Mouse (Mus musculus): Measurements from ENCODE around the gene E2f8. TPM values are rescaled to one million over a fixed set of nuclear protein-coding genes. Genes with fewer than 3 reads are reported as not detected.

The E2f8 gene
- polyA plus RNA-seq, 1 experiment = 6.5 TPM

DNA sequence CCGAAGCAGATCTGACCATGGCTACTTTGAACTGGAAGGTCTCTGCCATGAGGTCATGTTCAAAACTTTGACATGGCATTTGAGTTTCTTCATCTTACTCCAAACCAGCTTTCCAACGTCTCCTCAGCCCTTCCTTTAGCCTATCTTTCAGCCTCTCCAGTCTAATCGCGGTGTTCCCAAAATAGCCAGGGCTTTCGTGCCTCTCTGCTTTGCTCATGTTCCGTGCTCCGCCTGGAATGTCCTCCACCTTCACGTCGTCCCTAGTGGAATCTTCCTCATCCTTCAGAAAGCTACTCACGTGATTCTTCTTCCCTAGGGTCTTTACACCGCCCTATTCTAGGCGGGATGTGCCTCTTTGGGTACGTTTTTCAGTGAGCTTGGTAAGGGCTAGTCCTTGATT, 27.9 kb downstream of the E2f8 start:
- H3K4me1 ChIP-seq (ENCODE audit: control insufficient read depth, insufficient read depth, low read length) = no peaks in the 10 kb centered on the region
- H3K36me3 ChIP-seq (ENCODE audit: control insufficient read depth, insufficient read depth, low read length) = no peaks in the 10 kb centered on the region
- TF ChIP-seq CTCF (IDR thresholded peaks at IDR 0.05; ENCODE audit: control insufficient read depth, insufficient read depth, insufficient replicate concordance, low read depth, low read length) (no peak), POLR2A (IDR thresholded peaks at IDR 0.05; ENCODE audit: control insufficient read depth, low read depth, low read length) (no peak)
- H3K27me3 ChIP-seq (ENCODE audit: control insufficient read depth, insufficient read depth, low read length) = no peaks in the 10 kb centered on the region
- H3K27ac ChIP-seq (ENCODE audit: control insufficient read depth, insufficient read depth, low read depth, low read length) = no peak overlapping the region
- no peak overlapping the region for H3K4me3 ChIP-seq (ENCODE audit: control insufficient read depth, low read depth, low read length)

DNA sequence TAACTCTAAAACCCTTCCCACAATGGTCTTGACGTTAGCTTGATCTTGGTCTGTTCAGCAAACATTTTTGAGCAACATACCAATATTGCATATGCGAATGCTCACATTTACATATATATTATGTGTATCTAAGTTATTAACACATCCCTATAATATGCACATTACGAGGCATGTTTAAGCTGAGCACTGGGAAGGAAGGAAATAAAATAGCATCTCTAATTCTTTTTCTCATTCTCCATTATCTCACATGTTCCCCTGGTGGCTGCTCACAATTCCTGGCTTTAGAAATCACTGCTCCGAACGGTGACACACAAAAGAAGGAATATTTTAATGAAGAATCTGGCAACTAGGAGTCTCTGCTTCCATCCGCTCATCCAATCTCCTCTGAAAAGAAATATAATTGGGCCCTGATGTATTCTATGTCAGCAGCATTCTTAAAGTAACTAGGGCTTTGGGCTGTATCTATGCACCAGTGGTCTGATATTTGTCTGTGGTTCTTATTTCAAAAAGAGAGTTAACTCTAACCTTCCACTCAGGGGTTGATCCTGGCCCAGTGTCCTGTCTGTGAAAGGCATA, 29.8 kb downstream of the E2f8 start:
- TF ChIP-seq CTCF (IDR thresholded peaks at IDR 0.05; ENCODE audit: control insufficient read depth, insufficient read depth, insufficient replicate concordance, low read depth, low read length) = no peak
- TF ChIP-seq POLR2A (IDR thresholded peaks at IDR 0.05; ENCODE audit: control insufficient read depth, low read depth, low read length) = no peak
- H3K27me3 ChIP-seq (ENCODE audit: control insufficient read depth, insufficient read depth, low read length) = no peaks in the 10 kb centered on the region
- H3K4me1 ChIP-seq (ENCODE audit: control insufficient read depth, insufficient read depth, low read length) = no peaks in the 10 kb centered on the region
- no peaks in the 10 kb centered on the region for H3K36me3 ChIP-seq (ENCODE audit: control insufficient read depth, insufficient read depth, low read length)
- no peak overlapping the region for H3K4me3 ChIP-seq (ENCODE audit: control insufficient read depth, low read depth, low read length)
- no peak overlapping the region for H3K27ac ChIP-seq (ENCODE audit: control insufficient read depth, insufficient read depth, low read depth, low read length)

DNA sequence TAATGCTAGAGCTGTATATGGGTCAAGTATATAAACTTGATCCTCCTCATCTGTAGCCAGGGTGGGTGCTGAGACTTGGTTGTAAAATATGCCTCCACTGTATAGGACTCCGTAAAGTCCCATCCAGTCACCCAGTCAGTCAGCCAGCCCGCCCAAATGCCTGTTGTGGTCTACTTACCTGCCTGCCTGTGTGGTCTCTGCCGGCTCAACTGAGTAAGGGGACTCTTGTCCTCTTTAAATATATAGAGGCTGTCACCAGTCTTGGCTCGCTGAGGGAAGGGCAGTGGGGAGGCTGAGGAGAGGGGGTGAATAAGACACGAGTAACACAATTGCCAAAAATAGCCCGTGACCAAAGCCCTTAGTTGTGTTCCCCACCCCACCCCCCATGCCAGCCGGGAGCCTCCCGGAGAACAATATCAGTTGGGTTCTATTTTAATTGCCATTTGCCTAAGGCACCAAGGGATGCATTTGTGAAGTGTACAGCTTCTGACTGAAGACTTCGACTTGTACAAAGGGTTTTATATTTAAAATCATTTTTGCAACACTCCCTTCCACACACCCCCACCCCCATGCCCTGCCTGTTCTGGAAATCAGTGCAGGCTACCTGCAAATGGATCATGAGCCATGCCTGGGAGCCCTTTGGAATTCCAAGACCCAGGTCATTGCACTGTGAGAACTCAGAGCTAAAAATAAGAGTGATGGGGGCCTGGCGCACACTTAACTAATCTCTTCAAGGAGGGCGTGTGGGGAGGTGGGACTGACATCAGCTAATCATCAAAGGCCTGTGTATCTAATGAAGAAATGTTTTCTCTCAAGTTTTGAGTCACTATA, 33.4 kb downstream of the E2f8 start, which contains the start of gene Csrp3:
Gene Csrp3, minus strand, starts transcription at position 214 of the 831 bp plus-strand sequence.
- no peaks in the 10 kb centered on the region for H3K4me1 ChIP-seq (ENCODE audit: control insufficient read depth, insufficient read depth, low read length)
- TF ChIP-seq CTCF (IDR thresholded peaks at IDR 0.05; ENCODE audit: control insufficient read depth, insufficient read depth, insufficient replicate concordance, low read depth, low read length) (no peak), POLR2A (IDR thresholded peaks at IDR 0.05; ENCODE audit: control insufficient read depth, low read depth, low read length) (no peak)
- no peak within 1 kb of the TSS for H3K27ac ChIP-seq (ENCODE audit: control insufficient read depth, insufficient read depth, low read depth, low read length)
- H3K36me3 ChIP-seq (ENCODE audit: control insufficient read depth, insufficient read depth, low read length) = no peaks in the 10 kb centered on the region
- H3K27me3 ChIP-seq (ENCODE audit: control insufficient read depth, insufficient read depth, low read length) = no peaks in the 10 kb centered on the region
- no peak within 1 kb of the TSS for H3K4me3 ChIP-seq (ENCODE audit: control insufficient read depth, low read depth, low read length)

DNA sequence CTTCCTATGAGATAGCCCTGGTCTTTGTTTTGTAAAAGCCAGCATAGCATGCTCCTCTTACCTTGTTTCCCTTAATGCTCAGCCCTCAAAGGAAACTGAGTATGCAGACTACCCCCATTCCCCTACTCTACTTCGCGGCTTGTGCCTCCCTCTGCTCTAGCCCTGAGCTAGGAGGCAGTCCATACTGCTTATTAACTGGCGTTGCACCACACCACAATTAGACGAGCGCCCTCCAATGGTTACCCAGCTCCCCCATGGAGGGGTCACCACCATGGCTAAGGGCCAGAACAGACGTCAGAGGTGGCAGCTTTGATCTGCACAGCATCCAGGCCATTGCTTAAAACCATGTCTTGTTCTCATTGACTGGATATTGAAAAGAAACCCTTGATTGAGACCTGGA, 34.6 kb downstream of the E2f8 start:
- no peak overlapping the region for H3K4me3 ChIP-seq (ENCODE audit: control insufficient read depth, low read depth, low read length)
- no peaks in the 10 kb centered on the region for H3K4me1 ChIP-seq (ENCODE audit: control insufficient read depth, insufficient read depth, low read length)
- H3K27me3 ChIP-seq (ENCODE audit: control insufficient read depth, insufficient read depth, low read length) = no peaks in the 10 kb centered on the region
- TF ChIP-seq POLR2A (IDR thresholded peaks at IDR 0.05; ENCODE audit: control insufficient read depth, low read depth, low read length) (no peak), CTCF (IDR thresholded peaks at IDR 0.05; ENCODE audit: control insufficient read depth, insufficient read depth, insufficient replicate concordance, low read depth, low read length) (no peak)
- no peaks in the 10 kb centered on the region for H3K36me3 ChIP-seq (ENCODE audit: control insufficient read depth, insufficient read depth, low read length)
- no peak overlapping the region for H3K27ac ChIP-seq (ENCODE audit: control insufficient read depth, insufficient read depth, low read depth, low read length)

DNA sequence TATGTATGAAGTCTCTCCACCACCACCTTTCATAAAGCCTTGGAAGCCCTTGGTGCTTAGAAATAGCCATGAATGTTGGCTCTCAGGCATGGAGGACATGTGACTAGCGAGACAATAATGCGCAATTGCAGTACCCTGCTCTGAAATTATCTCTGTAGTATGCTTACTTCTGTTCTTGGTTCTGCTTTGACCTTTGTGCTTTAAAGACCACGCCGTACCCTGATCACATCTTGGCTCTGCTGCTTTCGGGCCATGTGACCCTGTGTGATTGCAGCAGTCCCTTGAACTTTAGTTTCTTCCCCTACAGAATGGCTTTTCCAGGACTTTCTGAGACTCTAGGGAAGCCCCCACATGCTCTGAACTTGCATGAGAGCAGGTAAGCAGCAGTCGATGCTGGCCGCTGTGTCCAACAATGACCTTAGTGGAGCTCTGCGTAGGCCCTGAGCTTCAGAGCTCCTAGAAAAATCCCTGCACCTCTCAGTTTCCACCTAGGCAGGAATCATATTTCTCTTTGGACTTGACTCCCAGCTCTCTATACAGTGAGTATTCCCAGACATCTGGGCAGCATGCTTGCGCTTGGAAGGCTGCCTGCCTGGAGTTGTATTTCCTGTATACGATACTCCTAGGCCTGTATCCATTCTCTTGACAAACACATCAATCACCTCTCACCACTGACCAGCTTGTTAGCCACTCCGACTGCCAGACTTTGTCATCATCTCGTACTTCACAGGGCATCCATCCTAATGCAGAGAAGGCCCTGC, 36.0 kb downstream of the E2f8 start:
- H3K27ac ChIP-seq (ENCODE audit: control insufficient read depth, insufficient read depth, low read depth, low read length) = no peak overlapping the region
- H3K4me1 ChIP-seq (ENCODE audit: control insufficient read depth, insufficient read depth, low read length) = no peaks in the 10 kb centered on the region
- no peaks in the 10 kb centered on the region for H3K36me3 ChIP-seq (ENCODE audit: control insufficient read depth, insufficient read depth, low read length)
- H3K4me3 ChIP-seq (ENCODE audit: control insufficient read depth, low read depth, low read length) = no peak overlapping the region
- TF ChIP-seq CTCF (IDR thresholded peaks at IDR 0.05; ENCODE audit: control insufficient read depth, insufficient read depth, insufficient replicate concordance, low read depth, low read length) = no peak
- no peak for TF ChIP-seq POLR2A (IDR thresholded peaks at IDR 0.05; ENCODE audit: control insufficient read depth, low read depth, low read length)
- H3K27me3 ChIP-seq (ENCODE audit: control insufficient read depth, insufficient read depth, low read length) = no peaks in the 10 kb centered on the region

DNA sequence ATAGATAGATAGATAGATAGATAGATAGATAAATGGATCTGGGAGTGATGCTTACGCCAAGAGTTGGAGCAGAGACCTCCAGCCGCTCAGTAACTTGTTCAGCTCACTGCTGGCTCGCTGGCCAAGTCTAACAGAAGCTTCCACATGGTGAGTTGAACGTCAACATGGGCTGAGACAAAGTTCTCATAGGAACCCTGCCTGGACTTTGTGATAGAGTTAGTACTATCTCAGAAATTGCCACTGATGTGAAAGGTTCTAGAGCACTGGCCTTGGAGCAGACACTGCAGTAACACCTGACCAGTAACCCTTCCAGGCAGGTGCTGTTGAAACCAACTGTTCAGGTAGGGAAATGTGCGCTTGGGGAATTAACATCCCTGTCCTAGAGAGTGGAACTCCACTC, 37.9 kb downstream of the E2f8 start:
- Histone ChIP-seq H3K4me3 (ENCODE audit: control insufficient read depth, low read depth, low read length) (no peak overlapping the region), H3K4me1 (ENCODE audit: control insufficient read depth, insufficient read depth, low read length) (no peaks in the 10 kb centered on the region), H3K27me3 (ENCODE audit: control insufficient read depth, insufficient read depth, low read length) (no peaks in the 10 kb centered on the region), H3K36me3 (ENCODE audit: control insufficient read depth, insufficient read depth, low read length) (no peaks in the 10 kb centered on the region), H3K27ac (ENCODE audit: control insufficient read depth, insufficient read depth, low read depth, low read length) (no peak overlapping the region)
- TF ChIP-seq POLR2A (IDR thresholded peaks at IDR 0.05; ENCODE audit: control insufficient read depth, low read depth, low read length) (no peak), CTCF (IDR thresholded peaks at IDR 0.05; ENCODE audit: control insufficient read depth, insufficient read depth, insufficient replicate concordance, low read depth, low read length) (no peak)

DNA sequence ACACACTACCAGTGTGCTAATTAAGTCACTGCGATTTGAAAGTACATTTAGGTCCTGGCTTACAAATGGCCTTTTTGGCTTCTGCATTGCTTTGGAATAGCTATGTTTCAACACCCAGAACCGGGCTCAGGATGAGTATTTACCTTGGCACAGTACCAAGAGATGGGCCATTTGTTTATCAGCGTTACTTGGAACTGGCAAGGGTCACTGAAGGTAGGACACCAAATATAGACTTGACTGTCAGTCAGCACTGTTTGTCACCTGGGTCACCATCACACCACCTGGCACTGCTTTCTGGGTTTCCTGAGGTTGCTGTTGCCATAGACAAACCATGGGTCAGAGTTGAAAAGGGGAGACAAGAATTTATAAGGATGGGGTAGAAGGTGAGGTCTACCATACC, 39.0 kb downstream of the E2f8 start:
- TF ChIP-seq POLR2A (IDR thresholded peaks at IDR 0.05; ENCODE audit: control insufficient read depth, low read depth, low read length) = no peak
- TF ChIP-seq CTCF (IDR thresholded peaks at IDR 0.05; ENCODE audit: control insufficient read depth, insufficient read depth, insufficient replicate concordance, low read depth, low read length) = no peak
- no peak overlapping the region for H3K27ac ChIP-seq (ENCODE audit: control insufficient read depth, insufficient read depth, low read depth, low read length)
- H3K27me3 ChIP-seq (ENCODE audit: control insufficient read depth, insufficient read depth, low read length) = no peaks in the 10 kb centered on the region
- no peak overlapping the region for H3K4me3 ChIP-seq (ENCODE audit: control insufficient read depth, low read depth, low read length)
- H3K36me3 ChIP-seq (ENCODE audit: control insufficient read depth, insufficient read depth, low read length) = no peaks in the 10 kb centered on the region
- no peaks in the 10 kb centered on the region for H3K4me1 ChIP-seq (ENCODE audit: control insufficient read depth, insufficient read depth, low read length)

All from testis, adult 2 months (tissue).